Mouse (Mus musculus) natural killer cell, adult 2 months (primary cell): ENCODE measurements around the gene Orai2.
"Not testable (repeated sequence)": the region's sequence is repeated elsewhere in the genome, so short reads cannot be mapped to it uniquely, and the experiment has no call there.

Source experiments
- DNase-seq, 2 experiments: peaks; one replicate each; pipeline ENCODE4 v3.0.0; 2022; ENCODE audit warnings: low spot score in 2 of 2

Orai2 gene

GRCm38 (mm10) chr5:136137658-136138274, 32.7 kb downstream of the Orai2 start:
- DNase-seq = peak; percentile 58 to 77

- DNase-seq = no peak
Measured at GRCm38 (mm10) chr5:136136292-136136990, 34.1 kb downstream of the Orai2 start.

GRCm38 (mm10) chr5:136135571-136136291, 34.8 kb downstream of the Orai2 start, which contains the start of the genes Lrwd1 and Alkbh4:
TSS of gene Lrwd1 (minus strand) at chr5:136136074.
TSS of gene Alkbh4 (plus strand) at chr5:136136146.
- DNase-seq = peak; percentile 95 to 97

GRCm38 (mm10) chr5:136122165-136122564, 48.3 kb downstream of the Orai2 start:
- no peak for DNase-seq

- DNase-seq = no peak
Measured at GRCm38 (mm10) chr5:136116784-136117112, 53.8 kb downstream of the Orai2 start.

- peak; percentile 96 to 97 for DNase-seq
Measured at GRCm38 (mm10) chr5:136115891-136116783, 54.4 kb downstream of the Orai2 start, which contains the start of gene Polr2j. TSS of gene Polr2j (plus strand) at chr5:136116631.

GRCm38 (mm10) chr5:136113546-136113945, 57.0 kb downstream of the Orai2 start:
- not testable (repeated sequence) for DNase-seq

- no peak for DNase-seq
Measured at GRCm38 (mm10) chr5:136109042-136109441, 61.5 kb downstream of the Orai2 start.

- DNase-seq = no peak
Measured at GRCm38 (mm10) chr5:136108486-136108885, 62.0 kb downstream of the Orai2 start.

- peak; percentile 34 to 54 for DNase-seq
Measured at GRCm38 (mm10) chr5:136104511-136104910, 66.0 kb downstream of the Orai2 start.

GRCm38 (mm10) chr5:136102099-136102820, 68.3 kb downstream of the Orai2 start:
- DNase-seq = peak; percentile 42 to 65

- DNase-seq = no peak
Measured at GRCm38 (mm10) chr5:136098536-136098935, 72.0 kb downstream of the Orai2 start.
